Mouse (Mus musculus) megakaryocyte, embryonic 14.5 days (primary cell): Measurements from ENCODE around the gene Cmtm7. TPM values are rescaled to one million over a fixed set of nuclear protein-coding genes. Genes with fewer than 3 reads are reported as not detected.

Experiments
- H3K27me3 ChIP-seq: replicated peaks from 2 replicates; pipeline ENCODE3; 2012; ENCODE audit warnings: inconsistent platforms
- H3K36me3 ChIP-seq: replicated peaks from 2 replicates; pipeline ENCODE3; 2012; ENCODE audit warnings: low read length, inconsistent platforms, mixed read lengths
- H3K4me1 ChIP-seq: 2 replicates; pipeline ENCODE4 v1.6.1; 2012; ENCODE audit warnings: inconsistent platforms
- H3K4me3 ChIP-seq: replicated peaks from 2 replicates; pipeline ENCODE3; 2012; ENCODE audit warnings: moderate library complexity, mild to moderate bottlenecking, inconsistent platforms
- H3K9me3 ChIP-seq: 2 replicates; pipeline ENCODE4 v1.6.1; 2012; ENCODE audit warnings: inconsistent platforms
- FLI1 ChIP-seq: IDR thresholded peaks from 2 replicates; pipeline ENCODE4 v1.6.1; 2012; ENCODE audit warnings: low read length, inconsistent platforms, mixed read lengths
- GATA1 ChIP-seq: IDR thresholded peaks from 3 replicates; pipeline ENCODE4 v1.6.1; 2012; ENCODE audit warnings: mixed read lengths, low read length, inconsistent platforms, borderline replicate concordance
- polyA plus RNA-seq: library from polyadenylated mRNA; stranded (reverse); fragments of >175 nt; gene quantifications from 2 replicates; pipeline ENCODE4 v1.2.3, GENCODE M21; 2012; ENCODE audit warnings: low replicate concordance; ENCODE audit not compliant: insufficient read depth

Gene Cmtm7
- polyA plus RNA-seq, 1 experiment = 110 TPM

DNA sequence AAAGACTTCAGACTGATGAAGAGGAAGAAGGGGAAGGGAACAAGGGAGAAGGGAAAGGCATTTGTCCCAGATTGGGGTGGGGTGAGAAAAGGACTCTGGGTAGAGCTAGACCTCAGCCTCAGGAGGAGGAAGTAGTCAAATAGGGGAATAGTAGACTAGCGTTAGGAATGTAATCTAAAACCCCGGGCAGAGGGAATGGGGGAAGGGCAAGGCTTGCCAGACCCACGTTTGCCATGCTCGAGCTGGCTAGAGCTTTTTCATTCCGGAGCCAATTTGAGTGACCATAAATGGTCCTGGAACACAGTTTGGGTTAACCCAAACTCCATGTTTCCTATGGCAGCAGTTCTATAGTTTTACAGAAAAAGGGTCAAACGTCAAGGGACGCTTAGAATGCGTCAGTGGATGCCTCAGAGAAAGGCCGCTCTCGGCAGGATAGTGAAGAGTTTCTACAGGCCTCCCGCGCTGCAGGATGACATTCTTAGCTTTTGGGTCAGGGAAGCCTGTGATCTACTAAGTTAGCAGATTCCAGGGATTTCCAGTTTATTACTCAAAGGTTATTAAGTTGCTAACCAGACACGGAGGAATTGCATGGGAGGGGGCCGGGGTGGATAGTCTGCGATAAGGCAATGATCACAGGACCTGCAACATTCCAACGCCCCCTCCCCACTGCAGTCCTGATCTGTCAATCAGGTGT, 3.9 kb upstream of the Cmtm7 start:
- H3K4me3 ChIP-seq = no peak overlapping the region
- H3K27me3 ChIP-seq = peaks cover 64% of the 10 kb centered on the region
- H3K4me1 ChIP-seq = peaks cover 49% of the 10 kb centered on the region
- H3K36me3 ChIP-seq = peaks cover 2% of the 10 kb centered on the region
- H3K9me3 ChIP-seq = peaks cover 7% of the 10 kb centered on the region
- TF ChIP-seq GATA1 (no peak), FLI1 (no peak)

DNA sequence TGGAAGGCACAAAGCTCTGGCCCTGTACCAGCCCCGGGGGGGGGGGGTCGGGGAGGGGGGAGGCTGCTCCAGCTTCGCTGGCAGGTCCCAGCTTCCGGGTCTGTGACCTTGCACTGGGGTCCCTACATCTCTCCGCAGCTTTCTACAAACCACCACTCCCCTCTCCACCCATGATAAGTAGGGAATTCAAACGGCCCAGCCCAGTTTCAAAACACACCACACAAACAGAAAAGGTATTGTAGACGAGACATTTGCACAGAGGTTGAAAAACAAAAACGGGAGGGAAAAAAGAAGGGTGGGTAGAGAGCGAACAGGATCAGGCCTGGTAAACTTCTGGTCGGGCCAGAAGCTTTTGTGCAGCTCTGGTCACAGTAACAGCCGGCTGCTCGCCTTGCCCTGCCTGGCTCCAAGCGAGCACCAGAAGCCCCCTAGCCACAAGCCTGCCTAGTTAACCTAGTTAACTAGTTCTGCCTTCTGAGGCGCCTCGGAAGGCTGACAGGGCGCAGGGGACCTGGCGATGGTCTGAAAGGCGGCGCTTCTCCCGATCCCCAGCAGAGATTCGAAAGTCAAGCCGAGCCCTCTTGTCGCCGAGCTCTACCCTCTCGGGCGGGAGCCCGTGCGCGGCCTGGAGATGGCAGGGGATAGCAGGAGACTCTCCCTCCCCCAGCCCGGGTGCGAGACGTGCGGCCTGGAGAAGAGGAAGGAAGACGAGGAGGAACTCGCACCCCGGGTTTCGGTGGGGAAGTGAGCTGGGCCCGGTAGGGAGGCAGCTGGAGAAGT, 720 bp downstream of the Cmtm7 start:
- TF ChIP-seq GATA1 = no peak
- no peak for TF ChIP-seq FLI1
- peaks cover 63% of the 10 kb centered on the region for H3K27me3 ChIP-seq
- H3K4me3 ChIP-seq = peak overlapping the region; percentile 93
- H3K9me3 ChIP-seq = no peaks in the 10 kb centered on the region
- H3K4me1 ChIP-seq = peaks cover 61% of the 10 kb centered on the region
- H3K36me3 ChIP-seq = no peaks in the 10 kb centered on the region

DNA sequence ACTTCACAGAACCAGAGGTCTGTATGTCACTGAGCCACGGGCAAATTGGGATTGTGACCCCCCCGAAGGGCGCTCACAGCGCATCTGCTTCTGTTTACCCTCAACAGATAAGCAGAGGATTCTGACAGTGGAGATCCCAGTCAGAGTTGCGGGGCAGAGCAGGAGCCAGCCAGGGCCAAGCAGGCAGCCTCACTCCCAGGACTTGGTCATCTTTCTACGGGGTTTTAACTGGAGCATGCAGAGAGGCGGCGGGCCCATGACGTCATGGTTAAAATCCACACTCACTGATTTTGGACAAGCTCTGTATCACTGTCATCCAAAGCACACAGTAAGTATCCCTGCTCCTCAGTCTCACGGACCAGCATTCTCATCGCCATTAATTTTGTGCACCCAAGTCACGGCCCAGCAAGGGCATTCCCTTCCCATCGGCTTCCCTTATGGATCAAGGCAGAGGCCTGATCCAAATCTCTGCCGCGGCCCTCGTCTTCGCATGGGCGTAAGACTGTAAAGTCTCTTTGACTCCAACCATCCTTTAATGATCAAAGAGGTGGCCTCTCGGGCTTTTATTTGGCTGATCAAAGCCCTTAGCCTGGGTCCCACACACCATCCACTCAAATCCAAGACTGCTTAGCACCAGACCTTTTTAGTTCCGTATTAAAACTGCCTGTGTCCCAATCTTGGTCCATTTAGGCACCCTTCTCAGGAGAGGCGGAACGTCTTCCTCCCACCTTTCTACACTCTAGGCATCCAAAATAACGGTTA, 1.5 kb downstream of the Cmtm7 start:
- Histone ChIP-seq H3K4me1 (peaks cover 66% of the 10 kb centered on the region), H3K36me3 (no peaks in the 10 kb centered on the region), H3K9me3 (no peaks in the 10 kb centered on the region), H3K27me3 (peaks cover 63% of the 10 kb centered on the region), H3K4me3 (peak overlapping the region; percentile 93)
- TF ChIP-seq GATA1 = no peak
- TF ChIP-seq FLI1 = no peak

DNA sequence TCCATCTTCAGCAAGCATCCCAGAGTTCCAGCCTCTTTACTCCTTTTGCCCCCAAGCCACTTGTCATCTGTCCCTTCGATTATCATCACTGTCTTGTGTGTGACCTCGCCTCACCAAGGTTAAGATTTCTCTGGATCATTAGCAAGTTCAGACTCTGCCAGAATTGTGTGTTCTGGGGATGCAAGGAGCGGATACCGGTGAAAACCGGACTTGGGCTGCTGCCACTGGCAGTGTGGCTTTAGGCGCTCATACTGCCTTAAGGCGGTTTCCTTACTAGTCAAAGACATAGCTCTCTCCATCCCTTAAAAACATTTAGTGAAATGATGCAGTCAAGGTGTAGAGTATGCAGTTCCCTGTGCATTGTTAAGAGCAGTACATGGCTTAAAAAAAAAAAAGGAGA, 2.8 kb downstream of the Cmtm7 start:
- TF ChIP-seq GATA1 (no peak), FLI1 (no peak)
- H3K4me1 ChIP-seq = peaks cover 79% of the 10 kb centered on the region
- H3K4me3 ChIP-seq = peak overlapping the region; percentile 28
- no peaks in the 10 kb centered on the region for H3K9me3 ChIP-seq
- peaks cover 60% of the 10 kb centered on the region for H3K27me3 ChIP-seq
- peaks cover 2% of the 10 kb centered on the region for H3K36me3 ChIP-seq

GRCm38 (mm10) chr9:114778047-114778390, 3.6 kb downstream of the Cmtm7 start:
- H3K4me1 ChIP-seq = peaks cover 86% of the 10 kb centered on the region
- H3K36me3 ChIP-seq = peaks cover 3% of the 10 kb centered on the region
- H3K4me3 ChIP-seq = peak overlapping the region; percentile 82

DNA sequence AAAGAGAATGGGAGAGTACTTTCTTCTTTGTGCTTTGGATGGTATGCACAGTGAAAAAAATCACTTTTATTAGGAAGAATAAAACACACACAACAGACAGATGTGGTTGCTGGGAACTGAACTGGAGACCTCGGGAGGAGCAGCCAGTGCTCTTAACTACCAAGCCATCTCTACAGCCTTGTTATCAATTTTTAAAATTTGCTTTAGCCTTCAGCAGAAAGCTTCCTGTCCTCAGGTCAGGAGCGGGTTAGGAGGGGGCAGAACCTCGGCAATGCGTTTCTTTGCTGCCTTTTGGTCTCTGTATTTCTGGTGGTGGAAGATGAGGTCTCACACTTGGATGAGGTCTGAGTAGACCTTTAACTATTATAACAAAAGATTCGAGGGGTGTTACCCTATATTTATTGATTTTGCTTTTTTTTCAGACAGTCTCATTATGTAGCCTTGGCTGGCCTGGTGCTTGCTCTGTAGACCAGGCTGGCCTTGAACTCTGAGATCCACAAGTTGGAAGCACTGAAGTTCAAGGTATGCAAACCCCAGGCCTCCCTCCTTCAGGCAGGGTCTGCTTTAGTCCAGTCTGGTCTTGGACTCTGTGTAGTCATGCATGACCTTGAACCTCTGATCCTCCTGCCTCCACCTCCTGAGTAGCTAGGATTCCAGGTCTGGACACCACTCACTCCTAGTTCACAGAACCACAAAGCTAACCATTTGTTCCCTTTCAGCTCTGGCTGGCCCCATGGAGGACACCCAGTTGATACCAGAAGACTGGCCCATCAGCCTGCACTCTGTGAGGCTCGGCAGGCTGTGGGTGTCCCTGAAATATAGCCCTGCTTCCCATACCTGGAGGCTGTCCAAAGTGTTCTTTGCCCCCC, 4.2 kb downstream of the Cmtm7 start:
- peak overlapping the region; percentile 82 for H3K4me3 ChIP-seq
- no peak for TF ChIP-seq FLI1
- TF ChIP-seq GATA1 = no peak
- H3K36me3 ChIP-seq = peaks cover 7% of the 10 kb centered on the region
- H3K4me1 ChIP-seq = peaks cover 86% of the 10 kb centered on the region
- peaks cover 51% of the 10 kb centered on the region for H3K27me3 ChIP-seq
- H3K9me3 ChIP-seq = peaks cover 2% of the 10 kb centered on the region

More at GRCm38 (mm10) chr9:114778047-114778390, 3.6 kb downstream of the Cmtm7 start:
- Histone ChIP-seq H3K27me3 (peaks cover 56% of the 10 kb centered on the region), H3K9me3 (no peaks in the 10 kb centered on the region)
- TF ChIP-seq FLI1 (no peak), GATA1 (no peak)

DNA sequence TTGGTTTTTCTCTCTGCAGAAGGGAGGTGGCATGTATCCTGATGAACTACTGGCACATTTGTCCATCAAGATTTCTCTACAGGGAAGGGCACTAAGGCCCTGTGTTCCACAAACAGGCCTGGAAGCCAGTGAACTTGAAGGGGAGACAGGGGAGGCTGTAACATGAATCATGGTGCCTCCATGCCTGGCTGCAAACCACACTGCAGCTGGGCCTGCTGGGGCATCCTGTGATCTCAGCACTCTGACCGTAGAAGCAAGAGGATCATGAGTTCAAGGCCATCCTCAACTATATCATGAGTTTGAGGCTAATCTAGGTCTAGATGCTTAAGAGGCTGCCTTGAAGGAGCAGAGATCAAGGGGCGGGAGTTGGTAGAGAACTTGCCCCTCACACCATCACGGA, 5.3 kb downstream of the Cmtm7 start:
- peaks cover 11% of the 10 kb centered on the region for H3K9me3 ChIP-seq
- peaks cover 17% of the 10 kb centered on the region for H3K36me3 ChIP-seq
- H3K27me3 ChIP-seq = peaks cover 43% of the 10 kb centered on the region
- H3K4me3 ChIP-seq = peak overlapping the region; percentile 35
- H3K4me1 ChIP-seq = peaks cover 78% of the 10 kb centered on the region
- TF ChIP-seq FLI1 = no peak
- no peak for TF ChIP-seq GATA1

- Histone ChIP-seq H3K36me3 (peaks cover 21% of the 10 kb centered on the region), H3K27me3 (peaks cover 32% of the 10 kb centered on the region), H3K4me1 (peaks cover 74% of the 10 kb centered on the region), H3K9me3 (peaks cover 11% of the 10 kb centered on the region), H3K4me3 (peak overlapping the region; percentile 82)
- no peak for TF ChIP-seq GATA1
- 0 out of 2 replicates have a peak, but pooled peaks have one; percentile 47 for TF ChIP-seq FLI1
Measured at GRCm38 (mm10) chr9:114775272-114775671, 6.4 kb downstream of the Cmtm7 start.

GRCm38 (mm10) chr9:114774629-114775028, 7.0 kb downstream of the Cmtm7 start:
- H3K4me3 ChIP-seq = peak overlapping the region; percentile 82
- peaks cover 74% of the 10 kb centered on the region for H3K4me1 ChIP-seq
- peaks cover 27% of the 10 kb centered on the region for H3K27me3 ChIP-seq
- peaks cover 11% of the 10 kb centered on the region for H3K9me3 ChIP-seq
- no peak for TF ChIP-seq FLI1
- TF ChIP-seq GATA1 = no peak
- H3K36me3 ChIP-seq = peaks cover 26% of the 10 kb centered on the region
